10 mouse cellular contexts compared by ENCODE assay signal in genomic region chr10:43830251-43831018, GRCm38 (mm10).
DNase-seq lines count a peak whose midpoint lies in the region; ATAC-seq and TF ChIP-seq lines count a peak whose summit lies in the region.
"Had no signal": no experiment of that assay in that cellular context is flagged by ENCODE, and none has a peak within 500 bp of the region (broad histone marks: within the 10 kb centered on the region; RNA-seq: fewer than 3 reads in every experiment).

No protein-coding gene starts in this region.

- no peak overlapping the region for H3K9ac ChIP-seq in heart, embryonic 16.5 days (ENCODE audit: low read length)
- no peak overlapping the region for H3K9ac ChIP-seq in lung, postnatal 0 days (replicated peaks; ENCODE audit: low read depth)
- H3K9ac ChIP-seq in liver, embryonic 12.5 days: no peak overlapping the region
- no peak overlapping the region for H3K9ac ChIP-seq in stomach, postnatal 0 days (ENCODE audit: low read length)
- no peak overlapping the region for H3K9ac ChIP-seq in forebrain, embryonic 14.5 days (ENCODE audit: low read length)
- no peak overlapping the region for H3K9ac ChIP-seq in midbrain, embryonic 11.5 days (ENCODE audit: low read length)

- H3K27ac ChIP-seq in heart, embryonic 16.5 days (ENCODE audit: low read length): no peak overlapping the region
- no peak overlapping the region for H3K27ac ChIP-seq in lung, postnatal 0 days (ENCODE audit: low read length)
- no peak overlapping the region for H3K27ac ChIP-seq in liver, embryonic 12.5 days
- no peak overlapping the region for H3K27ac ChIP-seq in stomach, postnatal 0 days (replicated peaks)
- H3K27ac ChIP-seq in forebrain, embryonic 14.5 days (ENCODE audit: low read depth, low read length): no peak overlapping the region
- no peak overlapping the region for H3K27ac ChIP-seq in midbrain, embryonic 11.5 days (ENCODE audit: low read depth, low read length)
- H3K27ac ChIP-seq: gastrocnemius, adult 2 months had no signal

- H3K4me1 ChIP-seq in heart, embryonic 16.5 days (ENCODE audit: control insufficient read depth, insufficient read depth, low read length): peaks cover 11% of the 10 kb centered on the region
- H3K4me1 ChIP-seq in lung, postnatal 0 days (ENCODE audit: insufficient read depth, low read depth, low read length): no peaks in the 10 kb centered on the region
- peaks cover 13% of the 10 kb centered on the region; the same call in 1 of the 2 replicates for H3K4me1 ChIP-seq in liver, embryonic 12.5 days
- H3K4me1 ChIP-seq in stomach, postnatal 0 days (replicated peaks; ENCODE audit: control insufficient read depth, insufficient read depth): no peaks in the 10 kb centered on the region
- no peaks in the 10 kb centered on the region for H3K4me1 ChIP-seq in forebrain, embryonic 14.5 days (ENCODE audit: control insufficient read depth, insufficient read depth, low read length)
- no peaks in the 10 kb centered on the region for H3K4me1 ChIP-seq in midbrain, embryonic 11.5 days (ENCODE audit: control insufficient read depth, insufficient read depth, low read length)

- H3K36me3 ChIP-seq in heart, embryonic 16.5 days (ENCODE audit: control insufficient read depth, insufficient read depth): no peaks in the 10 kb centered on the region
- no peaks in the 10 kb centered on the region for H3K36me3 ChIP-seq in lung, postnatal 0 days (ENCODE audit: insufficient read depth, low read length)
- H3K36me3 ChIP-seq in liver, embryonic 12.5 days: no peaks in the 10 kb centered on the region
- H3K36me3 ChIP-seq in stomach, postnatal 0 days (ENCODE audit: control insufficient read depth, insufficient read depth, low read length): no peaks in the 10 kb centered on the region
- H3K36me3 ChIP-seq in forebrain, embryonic 14.5 days (ENCODE audit: control insufficient read depth, insufficient read depth, low read length): no peaks in the 10 kb centered on the region
- H3K36me3 ChIP-seq in midbrain, embryonic 11.5 days (ENCODE audit: control insufficient read depth, insufficient read depth, low read length): no peaks in the 10 kb centered on the region

- H3K9me3 ChIP-seq in heart, embryonic 16.5 days (replicated peaks; ENCODE audit: control insufficient read depth, low read length): no peaks in the 10 kb centered on the region; the same call in 1 of the 2 replicates
- no peaks in the 10 kb centered on the region for H3K9me3 ChIP-seq in lung, postnatal 0 days (ENCODE audit: low read length)
- no peaks in the 10 kb centered on the region for H3K9me3 ChIP-seq in liver, embryonic 12.5 days (replicated peaks)
- no peaks in the 10 kb centered on the region for H3K9me3 ChIP-seq in stomach, postnatal 0 days (ENCODE audit: control insufficient read depth, low read length)
- H3K9me3 ChIP-seq in forebrain, embryonic 14.5 days (replicated peaks; ENCODE audit: control insufficient read depth, low read length): no peaks in the 10 kb centered on the region
- no peaks in the 10 kb centered on the region for H3K9me3 ChIP-seq in midbrain, embryonic 11.5 days (ENCODE audit: control insufficient read depth, low read length)

- no peak for TF ChIP-seq EP300 in lung, postnatal 0 days (IDR thresholded peaks at IDR 0.05)
- no peak for TF ChIP-seq EP300 in stomach, postnatal 0 days (optimal IDR thresholded peaks at IDR 0.05)

- DNase-seq in heart, postnatal 10 days: no peak
- no peak for DNase-seq in lung, postnatal 0 days (ENCODE audit: low spot score)
- no peak for DNase-seq in lung, postnatal 10 days
- peak; percentile 61 for DNase-seq in stomach, postnatal 0 days (ENCODE audit: low spot score)
- DNase-seq in forebrain, embryonic 14.5 days (ENCODE audit: low spot score): no peak
- no peak for DNase-seq in midbrain, embryonic 11.5 days (ENCODE audit: low spot score, missing footprints)
- DNase-seq: cerebellum, adult 2 months; gastrocnemius, adult 2 months had no signal

- H3K4me3 ChIP-seq in heart, embryonic 16.5 days (ENCODE audit: low read length): no peak overlapping the region
- H3K4me3 ChIP-seq in lung, postnatal 0 days (ENCODE audit: low read depth, low read length): no peak overlapping the region
- H3K4me3 ChIP-seq in liver, embryonic 12.5 days: no peak overlapping the region
- no peak overlapping the region for H3K4me3 ChIP-seq in stomach, postnatal 0 days (ENCODE audit: low read depth, low read length)
- H3K4me3 ChIP-seq in forebrain, embryonic 14.5 days (ENCODE audit: low read depth, low read length): no peak overlapping the region
- no peak overlapping the region for H3K4me3 ChIP-seq in midbrain, embryonic 11.5 days (ENCODE audit: low read depth, low read length)
- H3K4me3 ChIP-seq: gastrocnemius, adult 2 months had no signal

- 29% methylated on average over 17 of the region's 17 CpGs for WGBS in heart, embryonic 16.5 days
- WGBS in lung, postnatal 0 days: 30% methylated on average over 17 of the region's 17 CpGs
- 41% methylated on average over 17 of the region's 17 CpGs for WGBS in liver, embryonic 12.5 days (ENCODE audit: insufficient replicate concordance)
- WGBS in stomach, postnatal 0 days: 39% methylated on average over 17 of the region's 17 CpGs
- WGBS in forebrain, embryonic 14.5 days: 42% methylated on average over 17 of the region's 17 CpGs
- WGBS in midbrain, embryonic 11.5 days: 36% methylated on average over 17 of the region's 17 CpGs

- no peaks in the 10 kb centered on the region for H3K27me3 ChIP-seq in heart, embryonic 16.5 days (ENCODE audit: control insufficient read depth, insufficient read depth, low read length)
- no peaks in the 10 kb centered on the region for H3K27me3 ChIP-seq in lung, postnatal 0 days (replicated peaks; ENCODE audit: insufficient read depth, low read length)
- no peaks in the 10 kb centered on the region for H3K27me3 ChIP-seq in liver, embryonic 12.5 days (replicated peaks)
- H3K27me3 ChIP-seq in stomach, postnatal 0 days (ENCODE audit: control insufficient read depth, insufficient read depth, low read length): no peaks in the 10 kb centered on the region
- H3K27me3 ChIP-seq in forebrain, embryonic 14.5 days (replicated peaks; ENCODE audit: control insufficient read depth, insufficient read depth, low read length): no peaks in the 10 kb centered on the region
- no peaks in the 10 kb centered on the region for H3K27me3 ChIP-seq in midbrain, embryonic 11.5 days (ENCODE audit: control insufficient read depth, insufficient read depth, low read length)

- ATAC-seq in heart, embryonic 16.5 days (replicated peaks; ENCODE audit: extremely low read depth, insufficient read depth, low FRiP score): no peak
- ATAC-seq in lung, postnatal 0 days: no peak
- no peak for ATAC-seq in liver, embryonic 12.5 days
- ATAC-seq in stomach, postnatal 0 days (ENCODE audit: low FRiP score, low TSS enrichment): peak; percentile 81; the same call in 1 of the 2 replicates
- ATAC-seq in forebrain, embryonic 14.5 days: no peak
- ATAC-seq in midbrain, embryonic 11.5 days (ENCODE audit: low FRiP score): no peak

- intact Hi-C loops in heart, postnatal 10 days (cut with DNase I): no loop called here

- peak overlapping the region; percentile 31 for H3K4me2 ChIP-seq in heart, embryonic 16.5 days (ENCODE audit: low read depth, low read length)
- H3K4me2 ChIP-seq in lung, postnatal 0 days (replicated peaks; ENCODE audit: low read depth, low read length): 0 out of 2 replicates have a peak overlapping the region, but pooled peaks have one; percentile 17
- peak overlapping the region; percentile 17 for H3K4me2 ChIP-seq in liver, embryonic 12.5 days
- no peak overlapping the region; the same call in 1 of the 2 replicates for H3K4me2 ChIP-seq in stomach, postnatal 0 days (replicated peaks; ENCODE audit: low read depth)
- H3K4me2 ChIP-seq in forebrain, embryonic 14.5 days (ENCODE audit: low read length): no peak overlapping the region
- no peak overlapping the region for H3K4me2 ChIP-seq in midbrain, embryonic 11.5 days

- TF ChIP-seq CTCF in lung, postnatal 0 days (IDR thresholded peaks at IDR 0.05): no peak
- TF ChIP-seq CTCF in stomach, postnatal 0 days (IDR thresholded peaks at IDR 0.05; ENCODE audit: low read depth): no peak

Comparison
In these comparisons a context has a peak if more than half of its experiments do, and no peak if none do; other contexts are left out.
1. H3K4me2 ChIP-seq: peak in heart, embryonic 16.5 days (single experiment), lung, postnatal 0 days (single experiment) and liver, embryonic 12.5 days (single experiment); none in stomach, postnatal 0 days (single experiment), forebrain, embryonic 14.5 days (single experiment) and midbrain, embryonic 11.5 days (single experiment).